Mouse (Mus musculus): Measurements from ENCODE around the gene Ccnl1. TPM values are rescaled to one million over a fixed set of nuclear protein-coding genes. Genes with fewer than 3 reads are reported as not detected.

Ccnl1 gene
- polyA plus RNA-seq, 1 experiment, result 117 TPM

DNA sequence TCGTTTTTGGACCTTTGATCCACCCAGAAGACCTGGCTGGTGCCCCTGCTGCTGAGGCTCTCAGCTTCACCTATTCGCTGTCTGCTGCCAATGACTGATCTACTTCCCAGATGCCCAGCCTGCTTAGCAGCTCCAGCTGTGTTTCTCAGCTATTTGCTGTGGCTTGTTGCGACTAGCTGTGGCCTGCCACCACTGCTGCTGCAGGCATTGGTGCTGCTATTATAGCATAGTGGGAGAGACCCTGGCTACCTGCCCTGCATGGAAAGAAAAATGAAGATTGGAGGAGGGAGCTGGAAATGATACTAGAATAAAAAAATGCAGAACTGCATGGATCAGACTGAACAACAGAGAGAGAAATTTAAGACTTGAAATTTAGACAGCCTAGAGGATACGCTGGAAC is 45.1 kb downstream of the Ccnl1 start:
- H3K27ac ChIP-seq (ENCODE audit: insufficient read depth, low read length), result no peak overlapping the region
- TF ChIP-seq CTCF (IDR thresholded peaks at IDR 0.05; ENCODE audit: low read depth, low read length) (no peak), POLR2A (IDR thresholded peaks at IDR 0.05; ENCODE audit: insufficient read depth, low read length) (no peak), EP300 (IDR thresholded peaks at IDR 0.05; ENCODE audit: insufficient read depth, low read depth, low read length) (no peak)

DNA sequence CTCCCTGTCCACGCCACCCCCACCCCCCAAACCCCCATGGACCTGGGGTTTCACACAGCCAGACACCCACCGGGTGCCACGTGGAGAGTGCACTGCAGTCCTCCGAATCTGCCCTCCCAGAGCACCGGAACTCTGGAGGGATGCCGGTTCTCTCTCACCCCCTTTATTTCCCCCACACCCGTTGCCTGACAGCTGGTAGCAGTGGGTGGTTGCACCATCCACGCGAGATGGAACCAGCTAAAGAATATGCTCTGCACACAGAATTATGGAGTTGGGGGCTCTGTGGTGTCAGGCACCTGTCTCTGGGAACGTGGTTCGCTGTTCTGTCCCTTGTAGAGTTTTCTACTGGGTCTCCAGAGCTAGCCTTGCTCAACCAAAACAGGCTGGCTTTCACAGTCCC is 45.8 kb downstream of the Ccnl1 start:
- H3K27me3 ChIP-seq (ENCODE audit: control insufficient read depth, insufficient read depth, low read length, poor library complexity, severe bottlenecking), result no peaks in the 10 kb centered on the region
- H3K9ac ChIP-seq (ENCODE audit: low read depth, poor library complexity, severe bottlenecking), result no peak overlapping the region
- no peaks in the 10 kb centered on the region for H3K4me1 ChIP-seq (ENCODE audit: control insufficient read depth, insufficient read depth, low read length)
- TF ChIP-seq POLR2A (IDR thresholded peaks at IDR 0.05; ENCODE audit: insufficient read depth, low read length) (no peak), EP300 (IDR thresholded peaks at IDR 0.05; ENCODE audit: insufficient read depth, low read depth, low read length) (no peak), CTCF (IDR thresholded peaks at IDR 0.05; ENCODE audit: low read depth, low read length) (no peak)
- no peaks in the 10 kb centered on the region for H3K36me3 ChIP-seq (ENCODE audit: control insufficient read depth, insufficient read depth, low read length, poor library complexity, severe bottlenecking)
- H3K27ac ChIP-seq (ENCODE audit: insufficient read depth, low read length), result no peak overlapping the region
- H3K4me3 ChIP-seq (ENCODE audit: low read depth, low read length), result no peak overlapping the region
- no peaks in the 10 kb centered on the region for H3K9me3 ChIP-seq (replicated peaks; ENCODE audit: control insufficient read depth, insufficient read depth, low read length, poor library complexity, severe bottlenecking)

More for the DNA sequence above, 45.1 kb downstream of the Ccnl1 start:
- H3K9me3 ChIP-seq (replicated peaks; ENCODE audit: control insufficient read depth, insufficient read depth, low read length, poor library complexity, severe bottlenecking), result no peaks in the 10 kb centered on the region
- H3K36me3 ChIP-seq (ENCODE audit: control insufficient read depth, insufficient read depth, low read length, poor library complexity, severe bottlenecking), result no peaks in the 10 kb centered on the region
- no peak overlapping the region for H3K4me3 ChIP-seq (ENCODE audit: low read depth, low read length)
- H3K4me1 ChIP-seq (ENCODE audit: control insufficient read depth, insufficient read depth, low read length), result no peaks in the 10 kb centered on the region
- H3K9ac ChIP-seq (ENCODE audit: low read depth, poor library complexity, severe bottlenecking), result no peak overlapping the region
- H3K27me3 ChIP-seq (ENCODE audit: control insufficient read depth, insufficient read depth, low read length, poor library complexity, severe bottlenecking), result no peaks in the 10 kb centered on the region

DNA sequence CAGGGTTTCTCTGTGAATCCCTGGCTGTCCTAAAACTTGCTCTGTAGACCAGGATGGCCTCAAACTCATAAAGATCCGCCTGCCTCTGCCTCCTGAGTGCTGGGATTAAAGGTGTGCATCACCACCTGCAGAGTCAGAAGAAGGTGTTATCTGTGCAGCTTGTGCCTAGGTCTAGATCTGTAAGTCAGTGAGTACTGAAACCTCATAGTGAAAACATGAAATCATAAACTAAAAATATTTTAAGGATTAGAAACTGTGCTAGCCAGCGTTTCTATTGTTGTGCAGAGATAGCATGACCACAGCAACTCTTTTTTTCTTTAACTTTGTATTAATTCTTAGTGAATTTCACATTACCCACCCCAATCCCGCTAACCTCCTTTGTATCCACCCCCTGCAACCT is 46.8 kb downstream of the Ccnl1 start:
- H3K4me3 ChIP-seq (ENCODE audit: low read depth, low read length), result no peak overlapping the region
- H3K36me3 ChIP-seq (ENCODE audit: control insufficient read depth, insufficient read depth, low read length, poor library complexity, severe bottlenecking), result no peaks in the 10 kb centered on the region
- H3K4me1 ChIP-seq (ENCODE audit: control insufficient read depth, insufficient read depth, low read length), result no peaks in the 10 kb centered on the region
- no peak overlapping the region for H3K9ac ChIP-seq (ENCODE audit: low read depth, poor library complexity, severe bottlenecking)
- H3K9me3 ChIP-seq (replicated peaks; ENCODE audit: control insufficient read depth, insufficient read depth, low read length, poor library complexity, severe bottlenecking), result no peaks in the 10 kb centered on the region
- H3K27me3 ChIP-seq (ENCODE audit: control insufficient read depth, insufficient read depth, low read length, poor library complexity, severe bottlenecking), result no peaks in the 10 kb centered on the region
- no peak overlapping the region for H3K27ac ChIP-seq (ENCODE audit: insufficient read depth, low read length)
- TF ChIP-seq CTCF (IDR thresholded peaks at IDR 0.05; ENCODE audit: low read depth, low read length), result no peak
- TF ChIP-seq POLR2A (IDR thresholded peaks at IDR 0.05; ENCODE audit: insufficient read depth, low read length), result no peak
- TF ChIP-seq EP300 (IDR thresholded peaks at IDR 0.05; ENCODE audit: insufficient read depth, low read depth, low read length), result no peak

DNA sequence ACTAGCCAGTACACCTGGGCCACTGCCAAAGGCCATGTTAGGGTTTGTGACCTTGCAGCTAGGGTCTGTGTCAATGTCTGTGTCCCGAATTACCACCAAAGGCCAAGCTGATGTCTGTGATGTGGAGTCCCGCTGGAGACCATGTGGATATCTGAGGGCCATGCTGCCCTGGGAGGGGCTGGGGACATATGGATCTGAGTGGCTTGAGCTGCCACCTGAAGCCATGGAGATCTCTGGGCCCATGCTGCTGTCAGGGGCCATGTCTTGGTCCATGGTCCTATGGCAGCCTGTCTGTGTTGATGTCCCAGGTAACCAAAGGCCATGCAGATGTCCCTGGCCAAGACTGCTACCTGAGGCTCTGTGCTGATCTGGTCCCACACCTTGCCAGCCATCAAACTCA is 48.6 kb downstream of the Ccnl1 start:
- H3K9ac ChIP-seq (ENCODE audit: low read depth, poor library complexity, severe bottlenecking), result no peak overlapping the region
- no peak overlapping the region for H3K4me3 ChIP-seq (ENCODE audit: low read depth, low read length)
- TF ChIP-seq POLR2A (IDR thresholded peaks at IDR 0.05; ENCODE audit: insufficient read depth, low read length), result no peak
- no peak for TF ChIP-seq CTCF (IDR thresholded peaks at IDR 0.05; ENCODE audit: low read depth, low read length)
- no peak for TF ChIP-seq EP300 (IDR thresholded peaks at IDR 0.05; ENCODE audit: insufficient read depth, low read depth, low read length)
- no peaks in the 10 kb centered on the region for H3K36me3 ChIP-seq (ENCODE audit: control insufficient read depth, insufficient read depth, low read length, poor library complexity, severe bottlenecking)
- H3K27ac ChIP-seq (ENCODE audit: insufficient read depth, low read length), result no peak overlapping the region
- H3K4me1 ChIP-seq (ENCODE audit: control insufficient read depth, insufficient read depth, low read length), result no peaks in the 10 kb centered on the region
- H3K27me3 ChIP-seq (ENCODE audit: control insufficient read depth, insufficient read depth, low read length, poor library complexity, severe bottlenecking), result no peaks in the 10 kb centered on the region
- no peaks in the 10 kb centered on the region for H3K9me3 ChIP-seq (replicated peaks; ENCODE audit: control insufficient read depth, insufficient read depth, low read length, poor library complexity, severe bottlenecking)

DNA sequence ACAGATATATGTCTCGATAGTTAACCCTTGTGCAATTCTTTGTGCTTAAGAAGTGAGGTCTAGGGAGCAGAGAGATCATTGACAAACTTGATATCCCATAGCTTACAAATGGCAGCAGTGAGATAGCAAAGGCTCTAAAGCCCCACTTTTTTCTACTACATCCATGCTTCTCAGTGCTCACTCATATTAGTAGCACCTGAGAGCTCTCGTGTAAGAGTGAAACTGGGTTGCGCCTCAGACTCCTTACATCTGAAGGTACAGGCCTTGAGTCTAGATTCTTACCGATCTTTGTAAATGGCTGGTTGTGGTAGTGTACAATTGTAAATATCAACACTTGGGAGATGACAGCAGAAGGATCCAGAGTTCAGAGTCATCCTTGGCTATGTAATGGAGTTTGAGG is 50.5 kb downstream of the Ccnl1 start:
- TF ChIP-seq EP300 (IDR thresholded peaks at IDR 0.05; ENCODE audit: insufficient read depth, low read depth, low read length) (no peak), POLR2A (IDR thresholded peaks at IDR 0.05; ENCODE audit: insufficient read depth, low read length) (no peak), CTCF (IDR thresholded peaks at IDR 0.05; ENCODE audit: low read depth, low read length) (no peak)
- no peaks in the 10 kb centered on the region for H3K27me3 ChIP-seq (ENCODE audit: control insufficient read depth, insufficient read depth, low read length, poor library complexity, severe bottlenecking)
- H3K4me1 ChIP-seq (ENCODE audit: control insufficient read depth, insufficient read depth, low read length), result no peaks in the 10 kb centered on the region
- no peaks in the 10 kb centered on the region for H3K36me3 ChIP-seq (ENCODE audit: control insufficient read depth, insufficient read depth, low read length, poor library complexity, severe bottlenecking)
- H3K9ac ChIP-seq (ENCODE audit: low read depth, poor library complexity, severe bottlenecking), result no peak overlapping the region
- no peaks in the 10 kb centered on the region for H3K9me3 ChIP-seq (replicated peaks; ENCODE audit: control insufficient read depth, insufficient read depth, low read length, poor library complexity, severe bottlenecking)
- H3K27ac ChIP-seq (ENCODE audit: insufficient read depth, low read length), result no peak overlapping the region
- no peak overlapping the region for H3K4me3 ChIP-seq (ENCODE audit: low read depth, low read length)

DNA sequence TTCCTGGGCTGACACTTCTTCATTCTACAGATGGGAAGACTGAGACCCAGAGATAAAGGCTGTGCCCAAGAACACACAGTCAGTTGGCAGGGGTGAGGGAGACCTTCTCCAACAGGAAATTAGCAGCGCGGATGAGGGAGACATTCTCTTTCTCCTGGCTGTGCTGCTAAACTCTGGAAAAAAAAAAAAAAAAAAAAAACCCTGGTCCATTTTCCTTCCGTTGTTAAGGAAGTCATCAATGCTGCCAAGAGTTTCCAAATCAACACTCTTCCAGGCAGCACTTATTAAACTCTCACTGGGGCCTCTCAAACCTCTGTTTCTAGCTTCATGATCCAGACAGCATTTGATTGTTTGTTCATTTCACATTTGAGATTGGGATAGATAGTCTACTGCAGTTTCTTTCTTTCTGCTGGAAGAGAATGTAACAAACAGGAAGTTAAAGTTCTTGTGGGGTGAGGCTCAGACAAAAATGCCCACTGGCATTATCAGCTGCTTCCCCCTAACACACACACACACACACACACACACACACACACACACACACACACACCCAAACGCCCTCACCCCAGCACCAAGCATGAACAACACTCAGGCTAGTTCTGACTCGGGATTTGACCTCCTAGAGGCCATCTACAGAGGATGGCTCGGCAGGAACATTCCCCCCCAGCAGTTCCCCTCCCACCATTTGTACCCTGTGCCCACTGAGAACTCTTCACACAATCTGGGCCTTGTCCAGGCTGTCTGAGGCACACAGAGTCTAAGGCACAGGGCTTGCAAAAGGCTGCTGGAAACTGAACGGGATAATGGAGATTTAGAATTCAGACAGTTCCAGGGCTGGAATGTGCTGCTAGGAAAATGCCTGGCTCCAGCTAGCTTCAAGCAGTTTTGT is 52.5 kb downstream of the Ccnl1 start:
- Histone ChIP-seq H3K36me3 (ENCODE audit: control insufficient read depth, insufficient read depth, low read length, poor library complexity, severe bottlenecking) (no peaks in the 10 kb centered on the region), H3K27ac (ENCODE audit: insufficient read depth, low read length) (no peak overlapping the region), H3K9ac (ENCODE audit: low read depth, poor library complexity, severe bottlenecking) (no peak overlapping the region), H3K9me3 (replicated peaks; ENCODE audit: control insufficient read depth, insufficient read depth, low read length, poor library complexity, severe bottlenecking) (no peaks in the 10 kb centered on the region), H3K4me3 (ENCODE audit: low read depth, low read length) (no peak overlapping the region), H3K27me3 (ENCODE audit: control insufficient read depth, insufficient read depth, low read length, poor library complexity, severe bottlenecking) (no peaks in the 10 kb centered on the region), H3K4me1 (ENCODE audit: control insufficient read depth, insufficient read depth, low read length) (no peaks in the 10 kb centered on the region)
- no peak for TF ChIP-seq POLR2A (IDR thresholded peaks at IDR 0.05; ENCODE audit: insufficient read depth, low read length)
- TF ChIP-seq EP300 (IDR thresholded peaks at IDR 0.05; ENCODE audit: insufficient read depth, low read depth, low read length), result no peak
- TF ChIP-seq CTCF (IDR thresholded peaks at IDR 0.05; ENCODE audit: low read depth, low read length), result no peak
